Mouse (Mus musculus) cortical plate, adult 2 months (tissue): Measurements from ENCODE around the gene Trpm6.

Source experiments
- CTCF ChIP-seq: fragments of 200-500 bp; IDR thresholded peaks from 2 replicates; pipeline ENCODE4 v1.5.1; 2011; ENCODE audit warnings: mild to moderate bottlenecking, control low read depth, low read length; ENCODE audit not compliant: insufficient read depth; ENCODE audit errors: extremely low read depth
- POLR2A ChIP-seq: fragments of 200-500 bp; IDR thresholded peaks from 2 replicates; pipeline ENCODE4 v1.6.1; 2011; ENCODE audit warnings: mild to moderate bottlenecking, low read length, control low read depth; ENCODE audit not compliant: insufficient read depth; ENCODE audit errors: extremely low read depth

DNA sequence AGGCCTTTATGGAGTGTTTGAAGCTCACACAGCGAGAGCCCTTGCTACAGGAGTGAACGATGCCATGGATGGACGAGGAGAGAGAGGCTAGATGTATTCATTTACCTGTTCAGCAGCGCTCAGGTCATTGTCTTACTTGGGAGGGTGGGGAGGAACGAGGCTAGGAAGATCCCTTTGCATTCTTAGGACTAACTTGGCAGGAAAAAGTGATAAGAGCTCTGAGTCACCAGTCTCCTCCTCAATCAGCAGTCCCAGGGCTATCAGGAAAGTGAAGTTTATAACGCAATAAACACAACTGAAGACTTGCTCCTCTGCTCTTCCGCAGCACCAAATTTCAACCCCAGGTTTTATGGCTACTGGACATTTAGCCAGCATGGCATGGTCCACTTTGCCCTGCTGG lies 19.5 kb upstream of the Trpm6 start:
- no peak for TF ChIP-seq CTCF
- no peak for TF ChIP-seq POLR2A
